Mouse (Mus musculus): ENCODE data around the gene Gm47969.
"Not testable (repeated sequence)": the region's sequence is repeated elsewhere in the genome, so short reads cannot be mapped to it uniquely, and the experiment has no call there.

Gm47969 gene

GRCm38 (mm10) chr1:83044882-83045427, at the start of gene Gm47969:
TSS of gene Gm47969 (plus strand) at chr1:83044932.
- no peak for DNase-seq (ENCODE audit: low read depth, low spot score)

GRCm38 (mm10) chr1:83000306-83000705, 44.4 kb upstream of the Gm47969 start, which contains the start of gene Gm47959:
TSS of gene Gm47959 (plus strand) at chr1:83000548.
- DNase-seq (ENCODE audit: low read depth, low spot score), result not testable (repeated sequence)

- DNase-seq (ENCODE audit: low read depth, low spot score), result no peak
Measured at GRCm38 (mm10) chr1:83006218-83007179, 38.2 kb upstream of the Gm47969 start.

GRCm38 (mm10) chr1:83007471-83007870, 37.3 kb upstream of the Gm47969 start:
- peak; percentile 43 for DNase-seq (ENCODE audit: low read depth, low spot score)

GRCm38 (mm10) chr1:83014477-83014876, 30.3 kb upstream of the Gm47969 start:
- no peak for DNase-seq (ENCODE audit: low read depth, low spot score)

GRCm38 (mm10) chr1:83015329-83015879, 29.3 kb upstream of the Gm47969 start:
- DNase-seq (ENCODE audit: low read depth, low spot score), result peak; percentile 12

- no peak for DNase-seq (ENCODE audit: low read depth, low spot score)
Measured at GRCm38 (mm10) chr1:83016556-83016955, 28.2 kb upstream of the Gm47969 start.

GRCm38 (mm10) chr1:83031950-83032349, 12.8 kb upstream of the Gm47969 start:
- no peak for DNase-seq (ENCODE audit: low read depth, low spot score)

GRCm38 (mm10) chr1:83032508-83032907, 12.2 kb upstream of the Gm47969 start:
- DNase-seq (ENCODE audit: low read depth, low spot score), result no peak

GRCm38 (mm10) chr1:83034509-83034908, 10.2 kb upstream of the Gm47969 start:
- no peak for DNase-seq (ENCODE audit: low read depth, low spot score)

GRCm38 (mm10) chr1:83036892-83037667, 7.7 kb upstream of the Gm47969 start:
- peak; percentile 21 for DNase-seq (ENCODE audit: low read depth, low spot score)

GRCm38 (mm10) chr1:83038109-83038672, 6.5 kb upstream of the Gm47969 start, which contains the start of gene Slc19a3:
TSS of gene Slc19a3 (minus strand) at chr1:83038448.
- peak; percentile 83 for DNase-seq (ENCODE audit: low read depth, low spot score)

GRCm38 (mm10) chr1:83039080-83039479, 5.7 kb upstream of the Gm47969 start:
- DNase-seq (ENCODE audit: low read depth, low spot score), result no peak

- no peak for DNase-seq (ENCODE audit: low read depth, low spot score)
Measured at GRCm38 (mm10) chr1:83042380-83042779, 2.4 kb upstream of the Gm47969 start, which contains the start of gene Krtap28-10. TSS of gene Krtap28-10 (minus strand) at chr1:83042480.

- no peak for DNase-seq (ENCODE audit: low read depth, low spot score)
Measured at GRCm38 (mm10) chr1:83058481-83058880, 13.7 kb downstream of the Gm47969 start.

GRCm38 (mm10) chr1:83059278-83059677, 14.5 kb downstream of the Gm47969 start, which contains the start of gene A030005K14Rik:
TSS of gene A030005K14Rik (minus strand) at chr1:83059378.
- no peak for DNase-seq (ENCODE audit: low read depth, low spot score)

- DNase-seq (ENCODE audit: low read depth, low spot score), result peak; percentile 30
Measured at GRCm38 (mm10) chr1:83060643-83061042, 15.9 kb downstream of the Gm47969 start, which contains the start of gene Krtap28-13. TSS of gene Krtap28-13 (plus strand) at chr1:83060930.

- peak; percentile 63 for DNase-seq (ENCODE audit: low read depth, low spot score)
Measured at GRCm38 (mm10) chr1:83064851-83065250, 20.1 kb downstream of the Gm47969 start.

- peak; percentile 9 for DNase-seq (ENCODE audit: low read depth, low spot score)
Measured at GRCm38 (mm10) chr1:83066577-83066976, 21.8 kb downstream of the Gm47969 start.

- DNase-seq (ENCODE audit: low read depth, low spot score), result peak; percentile 28
Measured at GRCm38 (mm10) chr1:83067205-83067604, 22.5 kb downstream of the Gm47969 start.

All from brain, adult 2 months (tissue).